Mouse (Mus musculus) embryonic facial prominence, embryonic 13.5 days (tissue): ENCODE results near the gene Rab24. TPM values are rescaled to one million over a fixed set of nuclear protein-coding genes. Genes with fewer than 3 reads are reported as not detected.

Source experiments
- ATAC-seq: fragments of 200-750 bp; cut with Nextera tagmentation; 2 replicates; pipeline ENCODE4 v1.8.0; 2017; ENCODE audit warnings: low read depth; ENCODE audit not compliant: insufficient number of reproducible peaks, insufficient read depth, low FRiP score, low TSS enrichment
- H3K27ac ChIP-seq: fragments of 300-500 bp; sonication (generic); 2 replicates; pipeline ENCODE4 v1.5.1; 2015; ENCODE audit warnings: moderate library complexity, mild to moderate bottlenecking, inconsistent platforms
- H3K27me3 ChIP-seq: fragments of 300-500 bp; sonication (generic); 2 replicates; pipeline ENCODE4 v1.6.1; 2015; ENCODE audit warnings: mild to moderate bottlenecking, inconsistent platforms
- H3K36me3 ChIP-seq: fragments of 300-500 bp; sonication (generic); 2 replicates; pipeline ENCODE4 v1.6.1; 2015; ENCODE audit warnings: mild to moderate bottlenecking, inconsistent platforms
- H3K4me1 ChIP-seq: fragments of 300-500 bp; sonication (generic); 2 replicates; pipeline ENCODE4 v1.6.1; 2015; ENCODE audit warnings: inconsistent platforms
- H3K4me2 ChIP-seq: fragments of 300-500 bp; sonication (generic); 2 replicates; pipeline ENCODE4 v1.6.1; 2015; ENCODE audit warnings: moderate library complexity, mild to moderate bottlenecking, inconsistent platforms
- H3K4me3 ChIP-seq: fragments of 300-500 bp; sonication (generic); 2 replicates; pipeline ENCODE4 v1.5.1; 2015; ENCODE audit warnings: mild to moderate bottlenecking, inconsistent platforms
- H3K9ac ChIP-seq: fragments of 300-500 bp; sonication (generic); 2 replicates; pipeline ENCODE4 v1.6.1; 2015; ENCODE audit warnings: mild to moderate bottlenecking, inconsistent platforms
- H3K9me3 ChIP-seq: fragments of 300-500 bp; sonication (generic); 2 replicates; pipeline ENCODE4 v1.6.1; 2016; ENCODE audit warnings: inconsistent platforms
- WGBS: fragments of 180-500 bp; shearing (Covaris S2); methylation state at CpG from one replicate; pipeline ENCODE4 v1.1.7; 2015; ENCODE audit warnings: mixed read lengths; 5-methylcytosine and 5-hydroxymethylcytosine counted together
- polyA plus RNA-seq: library from polyadenylated mRNA; unstranded; fragments of >200 nt; fragmentation: Nextera tagmentation; extraction: Ambion mirVana; gene quantifications from 2 replicates; pipeline ENCODE4 v1.2.1, GENCODE M21; 2015

Gene Rab24
- 104 and 112 TPM in 2 replicates for polyA plus RNA-seq

GRCm38 (mm10) chr13:55321434-55322129 lies at the start of gene Rab24:
TSS of gene Rab24 (minus strand) at chr13:55321946.
- H3K27me3 ChIP-seq, result no peaks in the 10 kb centered on the region
- WGBS, result under 1% methylated on average over 72 of the region's 73 CpGs
- H3K9ac ChIP-seq, result peak within 1 kb of the TSS; percentile 97
- no peaks in the 10 kb centered on the region for H3K9me3 ChIP-seq
- peak within 1 kb of the TSS; percentile 86 for H3K27ac ChIP-seq
- H3K4me1 ChIP-seq, result peaks cover 28% of the 10 kb centered on the region
- H3K4me3 ChIP-seq, result peak within 1 kb of the TSS; percentile 97
- peaks cover 69% of the 10 kb centered on the region for H3K36me3 ChIP-seq
- peak within 1 kb of the TSS; percentile 88 for H3K4me2 ChIP-seq
- peak; percentile 85 for ATAC-seq

GRCm38 (mm10) chr13:55371007-55371681 lies 49.4 kb upstream of the Rab24 start:
- Histone ChIP-seq H3K36me3 (no peaks in the 10 kb centered on the region), H3K4me3 (no peak overlapping the region), H3K27ac (no peak overlapping the region), H3K9ac (no peak overlapping the region), H3K4me1 (peaks cover 4% of the 10 kb centered on the region; the same call in 1 of the 2 replicates), H3K4me2 (no peak overlapping the region), H3K9me3 (no peaks in the 10 kb centered on the region), H3K27me3 (peaks cover 23% of the 10 kb centered on the region)
- ATAC-seq, result no peak
- 53% methylated on average over 8 of the region's 8 CpGs for WGBS

GRCm38 (mm10) chr13:55370234-55370633 lies 48.5 kb upstream of the Rab24 start:
- ATAC-seq, result no peak
- H3K4me2 ChIP-seq, result peak overlapping the region; percentile 43
- H3K27me3 ChIP-seq, result peaks cover 20% of the 10 kb centered on the region
- peaks cover 4% of the 10 kb centered on the region; the same call in 1 of the 2 replicates for H3K4me1 ChIP-seq
- no peak overlapping the region for H3K4me3 ChIP-seq
- 73% methylated on average over 3 of the region's 3 CpGs for WGBS
- no peaks in the 10 kb centered on the region for H3K9me3 ChIP-seq
- H3K36me3 ChIP-seq, result no peaks in the 10 kb centered on the region
- H3K27ac ChIP-seq, result no peak overlapping the region
- no peak overlapping the region; the same call in 1 of the 2 replicates for H3K9ac ChIP-seq

GRCm38 (mm10) chr13:55369531-55370114 lies 47.9 kb upstream of the Rab24 start, which contains the start of gene Rgs14:
TSS of gene Rgs14 (plus strand) at chr13:55369732.
- peak within 1 kb of the TSS; percentile 22; the same call in 1 of the 2 replicates for H3K4me3 ChIP-seq
- peak within 1 kb of the TSS; percentile 52; the same call in 1 of the 2 replicates for H3K9ac ChIP-seq
- 0 out of 2 replicates have a peak within 1 kb of the TSS, but pooled peaks have one; percentile 28 for H3K27ac ChIP-seq
- ATAC-seq, result no peak
- H3K4me1 ChIP-seq, result peaks cover 4% of the 10 kb centered on the region; the same call in 1 of the 2 replicates
- WGBS, result 51% methylated on average over 13 of the region's 13 CpGs
- peaks cover 16% of the 10 kb centered on the region for H3K27me3 ChIP-seq
- H3K36me3 ChIP-seq, result no peaks in the 10 kb centered on the region
- H3K4me2 ChIP-seq, result peak within 1 kb of the TSS; percentile 43
- no peaks in the 10 kb centered on the region for H3K9me3 ChIP-seq

GRCm38 (mm10) chr13:55368401-55368800 lies 46.7 kb upstream of the Rab24 start:
- no peak overlapping the region for H3K9ac ChIP-seq
- H3K27ac ChIP-seq, result no peak overlapping the region
- H3K4me1 ChIP-seq, result peaks cover 4% of the 10 kb centered on the region; the same call in 1 of the 2 replicates
- H3K4me3 ChIP-seq, result no peak overlapping the region
- H3K4me2 ChIP-seq, result no peak overlapping the region
- no peaks in the 10 kb centered on the region for H3K36me3 ChIP-seq
- 77% methylated on average over 7 of the region's 7 CpGs for WGBS
- ATAC-seq, result no peak
- no peaks in the 10 kb centered on the region for H3K9me3 ChIP-seq
- peaks cover 11% of the 10 kb centered on the region for H3K27me3 ChIP-seq

- Histone ChIP-seq H3K4me1 (peaks cover 19% of the 10 kb centered on the region), H3K9me3 (no peaks in the 10 kb centered on the region), H3K4me3 (peak within 1 kb of the TSS; percentile 93), H3K27ac (peak within 1 kb of the TSS; percentile 89), H3K36me3 (peaks cover 35% of the 10 kb centered on the region), H3K4me2 (peak within 1 kb of the TSS; percentile 88), H3K9ac (peak within 1 kb of the TSS; percentile 93), H3K27me3 (no peaks in the 10 kb centered on the region)
- under 1% methylated on average over 35 of the region's 35 CpGs for WGBS
- peak; percentile 96 for ATAC-seq
These were observed 40.8 kb upstream of the Rab24 start, which contains the start of gene Lman2 for GRCm38 (mm10) chr13:55362453-55363060. TSS of gene Lman2 (minus strand) at chr13:55362783.

GRCm38 (mm10) chr13:55361974-55362452 lies 40.3 kb upstream of the Rab24 start:
- H3K27ac ChIP-seq, result peak overlapping the region; percentile 89
- under 1% methylated on average over 32 of the region's 32 CpGs for WGBS
- H3K9ac ChIP-seq, result peak overlapping the region; percentile 93
- no peaks in the 10 kb centered on the region for H3K9me3 ChIP-seq
- ATAC-seq, result 0 out of 2 replicates have a peak, but pooled peaks have one; percentile 10
- H3K4me1 ChIP-seq, result peaks cover 19% of the 10 kb centered on the region
- peaks cover 39% of the 10 kb centered on the region for H3K36me3 ChIP-seq
- no peaks in the 10 kb centered on the region for H3K27me3 ChIP-seq
- H3K4me3 ChIP-seq, result peak overlapping the region; percentile 93
- H3K4me2 ChIP-seq, result peak overlapping the region; percentile 88

- no peaks in the 10 kb centered on the region for H3K9me3 ChIP-seq
- peak overlapping the region; percentile 93 for H3K4me3 ChIP-seq
- no peak for ATAC-seq
- no peaks in the 10 kb centered on the region for H3K27me3 ChIP-seq
- peak overlapping the region; percentile 93 for H3K9ac ChIP-seq
- peaks cover 19% of the 10 kb centered on the region for H3K4me1 ChIP-seq
- peaks cover 47% of the 10 kb centered on the region for H3K36me3 ChIP-seq
- no peak overlapping the region for H3K27ac ChIP-seq
- H3K4me2 ChIP-seq, result peak overlapping the region; percentile 88
These were observed 39.4 kb upstream of the Rab24 start for GRCm38 (mm10) chr13:55361145-55361544.

GRCm38 (mm10) chr13:55346745-55347144 lies 25.0 kb upstream of the Rab24 start:
- no peaks in the 10 kb centered on the region for H3K27me3 ChIP-seq
- no peak overlapping the region for H3K27ac ChIP-seq
- no peak overlapping the region for H3K4me2 ChIP-seq
- no peak overlapping the region for H3K4me3 ChIP-seq
- no peak for ATAC-seq
- 85% methylated on average over 11 of the region's 11 CpGs for WGBS
- H3K36me3 ChIP-seq, result peaks cover 80% of the 10 kb centered on the region
- H3K9ac ChIP-seq, result no peak overlapping the region
- H3K4me1 ChIP-seq, result no peaks in the 10 kb centered on the region
- H3K9me3 ChIP-seq, result no peaks in the 10 kb centered on the region

- no peak overlapping the region for H3K9ac ChIP-seq
- no peaks in the 10 kb centered on the region for H3K4me1 ChIP-seq
- ATAC-seq, result no peak
- H3K4me2 ChIP-seq, result no peak overlapping the region
- H3K27ac ChIP-seq, result no peak overlapping the region
- no peaks in the 10 kb centered on the region for H3K27me3 ChIP-seq
- H3K9me3 ChIP-seq, result no peaks in the 10 kb centered on the region
- H3K36me3 ChIP-seq, result peaks cover 57% of the 10 kb centered on the region
- H3K4me3 ChIP-seq, result no peak overlapping the region
- 86% methylated on average over 7 of the region's 7 CpGs for WGBS
These were observed 22.5 kb upstream of the Rab24 start for GRCm38 (mm10) chr13:55344286-55344685.

- no peak overlapping the region for H3K4me2 ChIP-seq
- ATAC-seq, result no peak
- WGBS, result 45% methylated on average over 11 of the region's 11 CpGs
These were observed 20.7 kb upstream of the Rab24 start for GRCm38 (mm10) chr13:55342469-55342868.

More at GRCm38 (mm10) chr13:55342469-55342868, 20.7 kb upstream of the Rab24 start:
- Histone ChIP-seq H3K36me3 (peaks cover 40% of the 10 kb centered on the region), H3K27ac (no peak overlapping the region), H3K4me3 (no peak overlapping the region), H3K27me3 (no peaks in the 10 kb centered on the region), H3K9ac (no peak overlapping the region), H3K9me3 (no peaks in the 10 kb centered on the region), H3K4me1 (no peaks in the 10 kb centered on the region)
